Mouse (Mus musculus) erythroblast, embryonic 14.5 days (primary cell): ENCODE data around the gene Ap3s2. TPM values are rescaled to one million over a fixed set of nuclear protein-coding genes. Genes with fewer than 3 reads are reported as not detected.

Experiments
- H3K27me3 ChIP-seq: 2 replicates; pipeline ENCODE4 v1.6.1; 2012; ENCODE audit warnings: inconsistent platforms; ENCODE audit not compliant: control insufficient read depth
- H3K36me3 ChIP-seq: 2 replicates; pipeline ENCODE4 v1.6.1; 2012; ENCODE audit warnings: mild to moderate bottlenecking, inconsistent platforms; ENCODE audit not compliant: control insufficient read depth
- H3K4me1 ChIP-seq: 2 replicates; pipeline ENCODE4 v1.6.1; 2012; ENCODE audit warnings: inconsistent platforms; ENCODE audit not compliant: control insufficient read depth
- H3K4me3 ChIP-seq: replicated peaks from 2 replicates; pipeline ENCODE3; 2012; ENCODE audit warnings: moderate library complexity, mild to moderate bottlenecking, inconsistent platforms
- H3K9me3 ChIP-seq: 2 replicates; pipeline ENCODE4 v1.6.1; 2012; ENCODE audit warnings: low read length, inconsistent platforms, mixed read lengths; ENCODE audit not compliant: control insufficient read depth
- GATA1 ChIP-seq: IDR thresholded peaks from 2 replicates; pipeline ENCODE4 v1.6.1; 2012; ENCODE audit warnings: low read length, inconsistent platforms, mixed read lengths
- TAL1 ChIP-seq: IDR thresholded peaks from 3 replicates; pipeline ENCODE4 v1.6.1; 2012; ENCODE audit warnings: low read length, inconsistent platforms, mixed read lengths
- polyA plus RNA-seq: library from polyadenylated mRNA; stranded (reverse); fragments of >175 nt; gene quantifications from 2 replicates; pipeline ENCODE4 v1.2.3, GENCODE M21; 2012

Gene Ap3s2
- polyA plus RNA-seq, 1 experiment, result 0.25 TPM

- Histone ChIP-seq H3K4me3 (no peak overlapping the region), H3K27me3 (no peaks in the 10 kb centered on the region), H3K36me3 (no peaks in the 10 kb centered on the region), H3K9me3 (no peaks in the 10 kb centered on the region), H3K4me1 (no peaks in the 10 kb centered on the region)
- TF ChIP-seq TAL1 (no peak), GATA1 (no peak)
Observed at GRCm38 (mm10) chr7:79873407-79873806, 47.0 kb downstream of the Ap3s2 start.

GRCm38 (mm10) chr7:79871797-79872345 lies 48.6 kb downstream of the Ap3s2 start:
- Histone ChIP-seq H3K4me1 (no peaks in the 10 kb centered on the region), H3K9me3 (no peaks in the 10 kb centered on the region), H3K4me3 (no peak overlapping the region), H3K36me3 (no peaks in the 10 kb centered on the region), H3K27me3 (no peaks in the 10 kb centered on the region)
- TF ChIP-seq GATA1, result no peak
- no peak for TF ChIP-seq TAL1

- Histone ChIP-seq H3K4me3 (no peak overlapping the region), H3K4me1 (no peaks in the 10 kb centered on the region), H3K9me3 (no peaks in the 10 kb centered on the region), H3K27me3 (no peaks in the 10 kb centered on the region), H3K36me3 (no peaks in the 10 kb centered on the region)
- TF ChIP-seq GATA1, result no peak
- TF ChIP-seq TAL1, result no peak
Observed at GRCm38 (mm10) chr7:79869072-79869719, 51.3 kb downstream of the Ap3s2 start.

- Histone ChIP-seq H3K36me3 (no peaks in the 10 kb centered on the region), H3K4me3 (no peak overlapping the region), H3K4me1 (no peaks in the 10 kb centered on the region), H3K9me3 (no peaks in the 10 kb centered on the region), H3K27me3 (no peaks in the 10 kb centered on the region)
- TF ChIP-seq GATA1, result no peak
- no peak for TF ChIP-seq TAL1
Observed at GRCm38 (mm10) chr7:79868475-79868874, 52.0 kb downstream of the Ap3s2 start.

- no peaks in the 10 kb centered on the region for H3K27me3 ChIP-seq
- no peaks in the 10 kb centered on the region for H3K36me3 ChIP-seq
- no peaks in the 10 kb centered on the region for H3K4me1 ChIP-seq
- H3K4me3 ChIP-seq, result no peak overlapping the region
- H3K9me3 ChIP-seq, result no peaks in the 10 kb centered on the region
- TF ChIP-seq GATA1 (no peak), TAL1 (no peak)
Observed at GRCm38 (mm10) chr7:79867861-79868260, 52.6 kb downstream of the Ap3s2 start.

GRCm38 (mm10) chr7:79866294-79867000 lies 54.0 kb downstream of the Ap3s2 start:
- Histone ChIP-seq H3K4me1 (peaks cover 5% of the 10 kb centered on the region), H3K27me3 (no peaks in the 10 kb centered on the region), H3K4me3 (no peak overlapping the region), H3K36me3 (no peaks in the 10 kb centered on the region), H3K9me3 (no peaks in the 10 kb centered on the region)
- no peak for TF ChIP-seq TAL1
- no peak for TF ChIP-seq GATA1

GRCm38 (mm10) chr7:79861794-79862193 lies 58.7 kb downstream of the Ap3s2 start:
- Histone ChIP-seq H3K4me3 (no peak overlapping the region), H3K27me3 (no peaks in the 10 kb centered on the region), H3K9me3 (no peaks in the 10 kb centered on the region), H3K4me1 (peaks cover 9% of the 10 kb centered on the region), H3K36me3 (no peaks in the 10 kb centered on the region)
- TF ChIP-seq GATA1 (no peak), TAL1 (no peak)

- peaks cover 9% of the 10 kb centered on the region for H3K4me1 ChIP-seq
- no peak within 1 kb of the TSS for H3K4me3 ChIP-seq
- no peaks in the 10 kb centered on the region for H3K27me3 ChIP-seq
- H3K9me3 ChIP-seq, result no peaks in the 10 kb centered on the region
- H3K36me3 ChIP-seq, result no peaks in the 10 kb centered on the region
- TF ChIP-seq TAL1, result no peak
- no peak for TF ChIP-seq GATA1
Observed at GRCm38 (mm10) chr7:79860811-79861210, 59.6 kb downstream of the Ap3s2 start, which contains the start of gene Anpep. TSS of gene Anpep (minus strand) at chr7:79861059.

- no peak overlapping the region for H3K4me3 ChIP-seq
- no peaks in the 10 kb centered on the region for H3K9me3 ChIP-seq
- no peaks in the 10 kb centered on the region for H3K36me3 ChIP-seq
- TF ChIP-seq TAL1, result no peak
- TF ChIP-seq GATA1, result no peak
- H3K4me1 ChIP-seq, result peaks cover 9% of the 10 kb centered on the region
- H3K27me3 ChIP-seq, result no peaks in the 10 kb centered on the region
Observed at GRCm38 (mm10) chr7:79858956-79859630, 61.4 kb downstream of the Ap3s2 start.
